ENCODE assay signal across 10 mouse cellular contexts in the genomic region with DNA sequence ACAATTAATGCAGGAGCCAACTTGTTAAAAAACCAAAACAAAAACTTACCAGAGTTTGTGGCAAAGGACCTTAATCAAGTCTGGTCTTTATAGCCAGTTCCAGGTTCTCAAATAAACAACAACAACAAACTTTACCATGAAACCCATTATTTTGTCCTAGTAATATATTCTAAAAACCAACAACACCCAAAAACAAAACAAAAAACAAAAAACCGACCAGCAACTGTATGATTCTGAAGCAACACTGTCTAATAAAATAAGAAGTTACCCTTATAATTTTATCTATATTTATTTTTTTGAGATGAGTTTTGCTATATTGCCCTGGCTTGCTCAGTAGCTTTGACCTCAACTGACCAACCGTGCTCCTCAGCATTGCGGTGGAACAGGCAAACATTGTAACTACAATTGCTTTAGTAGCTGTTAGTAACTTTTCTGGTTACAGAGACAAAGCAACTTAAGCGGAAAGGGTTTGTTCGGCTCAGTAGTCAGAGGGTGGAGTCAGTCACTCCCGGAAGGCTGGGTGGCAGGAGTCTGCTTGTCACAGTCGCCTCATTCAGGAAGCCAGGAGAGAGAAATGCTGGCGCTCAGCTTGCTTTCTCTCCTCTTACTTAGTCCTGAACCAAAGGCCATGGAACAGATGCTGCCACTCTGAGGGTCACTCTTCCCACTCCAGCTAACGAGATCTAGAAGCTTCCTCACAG. TPM values are rescaled to one million over a fixed set of nuclear protein-coding genes. Genes with fewer than 3 reads are reported as not detected.
DNase-seq lines count a peak whose midpoint lies in the region; ATAC-seq lines count a peak whose summit lies in the region.
"Had no signal": no experiment of that assay in that cellular context is flagged by ENCODE, and none has a peak within 500 bp of the region (broad histone marks: within the 10 kb centered on the region; RNA-seq: fewer than 3 reads in every experiment).

No protein-coding gene starts in this region.

- no peaks in the 10 kb centered on the region for H3K36me3 ChIP-seq in liver, embryonic 11.5 days (ENCODE audit: control insufficient read depth, insufficient read depth, low read length)
- H3K36me3 ChIP-seq: hindbrain, embryonic 15.5 days had no signal

- peak overlapping the region; percentile 34; the same call in 1 of the 2 replicates for H3K9ac ChIP-seq in liver, embryonic 11.5 days (ENCODE audit: low read depth, low read length)
- H3K9ac ChIP-seq: hindbrain, embryonic 15.5 days had no signal

- H3K4me1 ChIP-seq in liver, embryonic 11.5 days (replicated peaks; ENCODE audit: control insufficient read depth, insufficient read depth, low read length), result peaks cover 16% of the 10 kb centered on the region

- peak overlapping the region; percentile 43 for H3K4me2 ChIP-seq in liver, embryonic 11.5 days

- no peak overlapping the region for H3K4me3 ChIP-seq in liver, embryonic 11.5 days (ENCODE audit: low read depth, low read length)

- H3K27me3 ChIP-seq in liver, embryonic 11.5 days (replicated peaks; ENCODE audit: control insufficient read depth, insufficient read depth, low read length), result no peaks in the 10 kb centered on the region
- H3K27me3 ChIP-seq: hindbrain, embryonic 15.5 days; Patski had no signal

- intact Hi-C loops in heart, postnatal 36 days (cut with DNase I), result no loop called here

- H3K27ac ChIP-seq in liver, embryonic 11.5 days (ENCODE audit: low read depth, low read length), result peak overlapping the region; percentile 64; the same call in 1 of the 2 replicates

- H3K9me3 ChIP-seq in liver, embryonic 11.5 days (ENCODE audit: control insufficient read depth, low read length), result no peaks in the 10 kb centered on the region
- H3K9me3 ChIP-seq: hindbrain, embryonic 15.5 days had no signal

- WGBS in liver, embryonic 11.5 days, result 35% methylated on average over 9 of the region's 9 CpGs

- ATAC-seq in liver, embryonic 11.5 days (replicated peaks; ENCODE audit: low FRiP score), result no peak
- ATAC-seq: Patski had no signal

- DNase-seq in heart, adult 11 months, result peak; percentile 94
- no peak for DNase-seq in heart, postnatal 36 days
- DNase-seq in embryo, embryonic 10.5 days (ENCODE audit: low spot score), result peak; percentile 26
- no peak for DNase-seq in liver, embryonic 11.5 days (ENCODE audit: low spot score)
- peak; percentile 31 for DNase-seq in skeletal muscle tissue, adult 2 months (ENCODE audit: low read depth, low spot score)
- DNase-seq in adrenal gland, adult 18-20 months (ENCODE audit: low spot score in 2 of 2), result no peak
- no peak for DNase-seq in right cerebral cortex, adult 2 months (ENCODE audit: low spot score in 2 of 2)
- DNase-seq in layer of hippocampus, postnatal 10 days (ENCODE audit: low spot score in 2 of 2), result no peak

RNA-seq across cellular contexts. Expression of gene Slc22a5, which starts 1.4 kb away (rescaled TPM):
- 10 to 100 TPM; 28.4 to 30.4 TPM for total RNA-seq in heart, postnatal 36 days (2021)
- 4.4 and 4.8 TPM in 2 replicates for polyA plus RNA-seq in liver, embryonic 11.5 days (2014; fragmentation: Nextera tagmentation; extraction: Ambion mirVana)
- total RNA-seq in adrenal gland, adult 18-20 months (2021), result 10 to 100 TPM; 38.9 to 63.4 TPM
- total RNA-seq in layer of hippocampus, postnatal 10 days (2021), result 10 to 100 TPM; 13.3 to 15.8 TPM

RNA-seq across cellular contexts. Expression of gene Gm12216, which starts 33.8 kb away (rescaled TPM):
- total RNA-seq in heart, postnatal 36 days (2021), result 1 to 10 TPM; 1.6 TPM
- polyA plus RNA-seq in liver, embryonic 11.5 days (2014; fragmentation: Nextera tagmentation; extraction: Ambion mirVana), result 0.51 TPM in 1 of 2 replicates, not detected in the other
- 1 to 10 TPM; 5.2 to 6.1 TPM for total RNA-seq in adrenal gland, adult 18-20 months (2021)
- 1 to 10 TPM; 1.4 to 3.6 TPM for total RNA-seq in layer of hippocampus, postnatal 10 days (2021)

Comparison
In these comparisons a context has a peak if more than half of its experiments do, and no peak if none do; other contexts are left out.
1. DNase-seq: peak in heart, adult 11 months (single experiment), embryo, embryonic 10.5 days (single experiment) and skeletal muscle tissue, adult 2 months (single experiment); none in heart, postnatal 36 days (0 of 2), liver, embryonic 11.5 days (single experiment), adrenal gland, adult 18-20 months (0 of 2), right cerebral cortex, adult 2 months (0 of 2) and layer of hippocampus, postnatal 10 days (0 of 2).